Mouse (Mus musculus): ENCODE measurements around the gene Gm10097. TPM values are rescaled to one million over a fixed set of nuclear protein-coding genes. Genes with fewer than 3 reads are reported as not detected.

Gm10097 gene
- polyA plus RNA-seq, 1 experiment: 0.04 TPM

DNA sequence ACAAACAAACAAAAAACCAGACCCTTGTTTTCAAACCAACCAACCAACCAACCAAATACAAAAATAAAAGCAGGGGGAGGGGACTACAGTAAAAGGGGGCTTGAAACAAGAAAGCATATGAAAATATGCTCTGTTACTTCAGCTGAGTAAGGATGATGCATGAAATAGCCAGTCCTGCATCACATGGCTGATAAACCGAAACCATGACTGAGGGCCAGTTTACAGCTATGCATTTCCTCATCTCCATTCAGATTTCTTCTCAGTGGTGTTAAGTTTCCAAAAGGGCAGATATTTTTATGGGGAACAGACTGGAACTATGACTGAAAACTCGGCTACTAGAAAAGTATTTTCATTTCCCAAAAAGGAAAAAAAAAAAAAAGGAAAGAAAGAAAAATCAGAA, 39.8 kb upstream of the Gm10097 start:
- no peak for TF ChIP-seq MYOG (IDR thresholded peaks at IDR 0.05; ENCODE audit: control insufficient read depth in 1 of 3, insufficient read depth in 1 of 3, insufficient read length in 2 of 3, low read depth in 2 of 3)
- no peak for TF ChIP-seq REST (IDR thresholded peaks at IDR 0.05; ENCODE audit: insufficient read depth, insufficient read length)
- TF ChIP-seq SRF (IDR thresholded peaks at IDR 0.05; ENCODE audit: control insufficient read depth, insufficient read length, low read depth): no peak
- TF ChIP-seq MYOD1 (IDR thresholded peaks at IDR 0.05; ENCODE audit: control insufficient read depth in 1 of 3, insufficient read length in 2 of 3, low read depth in 2 of 3): no peak
- TF ChIP-seq USF1 (IDR thresholded peaks at IDR 0.05; ENCODE audit: low read depth): no peak
- TF ChIP-seq TCF3 (IDR thresholded peaks at IDR 0.05; ENCODE audit: insufficient read length, low read depth): no peak
- no peak for TF ChIP-seq POLR2A (IDR thresholded peaks at IDR 0.05; ENCODE audit: insufficient read length, low read depth)
- no peak for TF ChIP-seq CEBPB (IDR thresholded peaks at IDR 0.05; ENCODE audit: insufficient read depth, poor library complexity, severe bottlenecking)
- TF ChIP-seq TCF12 (IDR thresholded peaks at IDR 0.05; ENCODE audit: insufficient read depth, poor library complexity, severe bottlenecking): no peak
- no peak for TF ChIP-seq E2F4 (IDR thresholded peaks at IDR 0.05; ENCODE audit: insufficient read depth)
- TF ChIP-seq MAX (IDR thresholded peaks at IDR 0.05; ENCODE audit: low read depth): no peak
- H3ac ChIP-seq (ENCODE audit: control insufficient read depth, insufficient read length): no peak overlapping the region
- peaks cover 58% of the 10 kb centered on the region for H3K36me3 ChIP-seq (ENCODE audit: control insufficient read depth, insufficient read depth)

GRCm38 (mm10) chr10:5029883-5030282, 39.1 kb upstream of the Gm10097 start:
- Histone ChIP-seq H3ac (ENCODE audit: control insufficient read depth, insufficient read length) (no peak overlapping the region), H3K4me3 (no peak overlapping the region), H3K27me3 (ENCODE audit: control insufficient read depth, insufficient read depth, insufficient read length) (no peaks in the 10 kb centered on the region), H3K4me2 (ENCODE audit: low read depth) (no peak overlapping the region), H3K79me2 (ENCODE audit: control insufficient read depth, insufficient read depth) (no peaks in the 10 kb centered on the region), H3K36me3 (ENCODE audit: control insufficient read depth, insufficient read depth) (peaks cover 52% of the 10 kb centered on the region)
- TF ChIP-seq TCF3 (IDR thresholded peaks at IDR 0.05; ENCODE audit: insufficient read length, low read depth): no peak
- no peak for TF ChIP-seq POLR2A (IDR thresholded peaks at IDR 0.05; ENCODE audit: insufficient read length, low read depth)
- no peak for TF ChIP-seq CEBPB (IDR thresholded peaks at IDR 0.05; ENCODE audit: insufficient read depth, poor library complexity, severe bottlenecking)
- TF ChIP-seq POLR2AphosphoS2 (IDR thresholded peaks at IDR 0.05; ENCODE audit: insufficient read length, low read depth): no peak
- no peak for TF ChIP-seq MYOD1 (IDR thresholded peaks at IDR 0.05; ENCODE audit: control insufficient read depth in 1 of 3, insufficient read length in 2 of 3, low read depth in 2 of 3)
- TF ChIP-seq USF1 (IDR thresholded peaks at IDR 0.05; ENCODE audit: low read depth): no peak
- no peak for TF ChIP-seq SRF (IDR thresholded peaks at IDR 0.05; ENCODE audit: control insufficient read depth, insufficient read length, low read depth)
- TF ChIP-seq E2F4 (IDR thresholded peaks at IDR 0.05; ENCODE audit: insufficient read depth): no peak
- no peak for TF ChIP-seq REST (IDR thresholded peaks at IDR 0.05; ENCODE audit: insufficient read depth, insufficient read length)
- no peak for TF ChIP-seq MYOG (IDR thresholded peaks at IDR 0.05; ENCODE audit: control insufficient read depth in 1 of 3, insufficient read depth in 1 of 3, insufficient read length in 2 of 3, low read depth in 2 of 3)
- TF ChIP-seq MAX (IDR thresholded peaks at IDR 0.05; ENCODE audit: low read depth): no peak

More for the DNA sequence above, 39.8 kb upstream of the Gm10097 start:
- H3K4me3 ChIP-seq: no peak overlapping the region
- no peaks in the 10 kb centered on the region for H3K79me2 ChIP-seq (ENCODE audit: control insufficient read depth, insufficient read depth)
- no peaks in the 10 kb centered on the region for H3K27me3 ChIP-seq (ENCODE audit: control insufficient read depth, insufficient read depth, insufficient read length)
- no peak overlapping the region for H3K4me2 ChIP-seq (ENCODE audit: low read depth)

DNA sequence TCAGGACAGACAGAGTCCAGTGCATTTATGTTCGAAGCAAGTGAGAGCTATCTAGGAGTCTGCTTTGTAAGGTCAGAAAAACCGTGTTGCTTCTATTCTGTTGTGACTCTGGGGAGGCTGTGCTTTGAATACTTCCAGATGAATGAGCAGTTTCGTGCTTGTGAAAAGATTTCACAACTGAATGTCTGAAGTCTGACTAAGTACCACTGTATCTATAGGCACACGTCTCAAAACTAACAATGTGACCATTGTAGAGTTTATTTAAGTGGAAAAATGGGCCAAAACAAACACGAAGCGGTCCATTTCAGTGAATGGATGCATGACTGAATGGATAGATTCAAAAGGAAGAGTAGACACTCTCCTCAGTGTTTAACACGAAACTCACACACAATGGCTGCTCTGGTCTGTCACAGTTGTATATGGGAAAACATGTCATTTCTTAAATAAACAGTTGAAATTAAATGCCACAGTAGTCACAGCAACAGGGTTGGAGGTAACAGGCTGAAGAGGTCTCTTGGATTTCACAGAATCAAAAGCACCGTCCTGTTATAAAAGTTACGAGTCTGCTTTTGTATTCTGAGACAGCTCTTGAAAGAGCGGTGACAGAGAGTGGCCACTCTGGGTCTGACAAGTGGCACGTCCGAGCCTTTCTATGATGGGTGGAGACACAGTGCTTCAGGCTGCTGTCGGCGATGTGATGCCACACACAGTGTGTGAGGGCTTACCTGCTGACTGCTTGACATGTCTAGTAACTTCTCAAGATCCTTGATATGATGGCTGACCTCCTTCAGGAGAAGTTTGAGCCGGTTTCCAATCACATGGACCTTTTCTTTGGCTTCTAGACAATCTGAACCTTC, 36.6 kb upstream of the Gm10097 start:
- H3K79me2 ChIP-seq (ENCODE audit: control insufficient read depth, insufficient read depth): no peaks in the 10 kb centered on the region
- no peak overlapping the region for H3K4me2 ChIP-seq (ENCODE audit: low read depth)
- no peaks in the 10 kb centered on the region for H3K27me3 ChIP-seq (ENCODE audit: control insufficient read depth, insufficient read depth, insufficient read length)
- no peak overlapping the region for H3ac ChIP-seq (ENCODE audit: control insufficient read depth, insufficient read length)
- no peak overlapping the region for H3K4me3 ChIP-seq
- peaks cover 53% of the 10 kb centered on the region for H3K36me3 ChIP-seq (ENCODE audit: control insufficient read depth, insufficient read depth)
- TF ChIP-seq MAX (IDR thresholded peaks at IDR 0.05; ENCODE audit: low read depth): no peak
- TF ChIP-seq TCF12 (IDR thresholded peaks at IDR 0.05; ENCODE audit: insufficient read depth, poor library complexity, severe bottlenecking): no peak
- TF ChIP-seq CEBPB (IDR thresholded peaks at IDR 0.05; ENCODE audit: insufficient read depth, poor library complexity, severe bottlenecking): no peak
- no peak for TF ChIP-seq USF1 (IDR thresholded peaks at IDR 0.05; ENCODE audit: low read depth)

DNA sequence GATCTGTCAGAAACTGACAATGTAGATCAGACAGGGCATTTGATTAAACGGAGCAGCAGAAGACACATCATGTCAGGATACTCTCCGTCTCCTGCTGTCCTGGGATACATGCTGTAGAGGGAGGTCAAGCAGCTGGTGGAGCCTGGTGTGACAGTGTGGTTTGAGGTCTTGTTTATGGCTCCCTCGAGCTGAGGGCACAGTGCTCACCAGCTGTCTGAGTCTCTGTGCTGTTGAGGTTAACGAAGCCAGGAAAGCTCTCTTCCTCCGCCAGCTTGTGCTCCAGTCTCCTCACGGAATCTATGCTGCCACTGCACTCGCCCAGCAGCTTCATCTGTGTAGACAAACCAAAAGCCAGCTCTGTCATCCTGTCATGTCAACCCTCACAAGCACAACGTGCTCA, 27.7 kb upstream of the Gm10097 start:
- Histone ChIP-seq H3K27me3 (ENCODE audit: control insufficient read depth, insufficient read depth, insufficient read length) (no peaks in the 10 kb centered on the region), H3ac (ENCODE audit: control insufficient read depth, insufficient read length) (no peak overlapping the region), H3K4me3 (no peak overlapping the region), H3K4me2 (ENCODE audit: low read depth) (no peak overlapping the region), H3K36me3 (ENCODE audit: control insufficient read depth, insufficient read depth) (peaks cover 80% of the 10 kb centered on the region), H3K79me2 (ENCODE audit: control insufficient read depth, insufficient read depth) (no peaks in the 10 kb centered on the region)
- TF ChIP-seq POLR2A (IDR thresholded peaks at IDR 0.05; ENCODE audit: insufficient read length, low read depth): no peak
- peak; percentile 46 for TF ChIP-seq POLR2AphosphoS2 (IDR thresholded peaks at IDR 0.05; ENCODE audit: insufficient read length, low read depth)
- TF ChIP-seq TCF3 (IDR thresholded peaks at IDR 0.05; ENCODE audit: insufficient read length, low read depth): peak; percentile 78
- TF ChIP-seq E2F4 (IDR thresholded peaks at IDR 0.05; ENCODE audit: insufficient read depth): no peak
- no peak for TF ChIP-seq SRF (IDR thresholded peaks at IDR 0.05; ENCODE audit: control insufficient read depth, insufficient read length, low read depth)
- no peak for TF ChIP-seq REST (IDR thresholded peaks at IDR 0.05; ENCODE audit: insufficient read depth, insufficient read length)
- no peak for TF ChIP-seq MAX (IDR thresholded peaks at IDR 0.05; ENCODE audit: low read depth)
- TF ChIP-seq USF1 (IDR thresholded peaks at IDR 0.05; ENCODE audit: low read depth): no peak
- peak in 2 of 3 experiments; percentile 90 to 97 for TF ChIP-seq MYOD1 (IDR thresholded peaks at IDR 0.05; ENCODE audit: control insufficient read depth in 1 of 3, insufficient read length in 2 of 3, low read depth in 2 of 3)
- TF ChIP-seq CEBPB (IDR thresholded peaks at IDR 0.05; ENCODE audit: insufficient read depth, poor library complexity, severe bottlenecking): no peak
- TF ChIP-seq TCF12 (IDR thresholded peaks at IDR 0.05; ENCODE audit: insufficient read depth, poor library complexity, severe bottlenecking): peak; percentile 58
- peak; percentile 88 to 99 (median 88) for TF ChIP-seq MYOG (IDR thresholded peaks at IDR 0.05; ENCODE audit: control insufficient read depth in 1 of 3, insufficient read depth in 1 of 3, insufficient read length in 2 of 3, low read depth in 2 of 3)
